Mouse (Mus musculus) bone marrow, adult 2 months (tissue): ENCODE measurements around the gene Abcc9. TPM values are rescaled to one million over a fixed set of nuclear protein-coding genes. Genes with fewer than 3 reads are reported as not detected.
"Not testable (repeated sequence)": the region's sequence is repeated elsewhere in the genome, so short reads cannot be mapped to it uniquely, and the experiment has no call there.

ENCODE experiments used
- H3K27ac ChIP-seq: fragments of 200-500 bp; 2 replicates; pipeline ENCODE4 v1.5.1; 2012; ENCODE audit warnings: low read depth, mild to moderate bottlenecking, control low read depth, inconsistent platforms, low read length; ENCODE audit not compliant: control insufficient read depth, poor library complexity, insufficient read depth
- H3K4me1 ChIP-seq: fragments of 200-500 bp; 2 replicates; pipeline ENCODE4 v1.6.1; 2011; ENCODE audit warnings: low read length; ENCODE audit not compliant: control insufficient read depth, insufficient read depth
- H3K4me3 ChIP-seq: fragments of 200-500 bp; replicated peaks from 2 replicates; pipeline ENCODE3; 2011; ENCODE audit warnings: mild to moderate bottlenecking, low read depth, low read length, control low read depth; ENCODE audit not compliant: control insufficient read depth
- CTCF ChIP-seq: fragments of 200-500 bp; IDR thresholded peaks from 2 replicates; pipeline ENCODE4 v1.5.1; 2011; ENCODE audit warnings: low read length, control low read depth; ENCODE audit not compliant: control insufficient read depth, insufficient read depth
- POLR2A ChIP-seq: fragments of 200-500 bp; IDR thresholded peaks from 2 replicates; pipeline ENCODE4 v1.6.1; 2011; ENCODE audit warnings: low read depth, mild to moderate bottlenecking, control low read depth, low read length, borderline replicate concordance; ENCODE audit not compliant: control insufficient read depth
- WGBS: fragments of 180-500 bp; shearing (Covaris S2); methylation state at CpG from one replicate; pipeline ENCODE4 v1.1.7; 2018; 5-methylcytosine and 5-hydroxymethylcytosine counted together
- polyA plus RNA-seq: library from polyadenylated mRNA; stranded (reverse); fragments of >200 nt; gene quantifications from 2 replicates; pipeline ENCODE4 v1.2.4, GENCODE M21; 2011; ENCODE audit warnings: low replicate concordance; ENCODE audit not compliant: missing spikeins, insufficient read depth, insufficient read length

The Abcc9 gene
- polyA plus RNA-seq, 1 experiment = 3.8 TPM

DNA sequence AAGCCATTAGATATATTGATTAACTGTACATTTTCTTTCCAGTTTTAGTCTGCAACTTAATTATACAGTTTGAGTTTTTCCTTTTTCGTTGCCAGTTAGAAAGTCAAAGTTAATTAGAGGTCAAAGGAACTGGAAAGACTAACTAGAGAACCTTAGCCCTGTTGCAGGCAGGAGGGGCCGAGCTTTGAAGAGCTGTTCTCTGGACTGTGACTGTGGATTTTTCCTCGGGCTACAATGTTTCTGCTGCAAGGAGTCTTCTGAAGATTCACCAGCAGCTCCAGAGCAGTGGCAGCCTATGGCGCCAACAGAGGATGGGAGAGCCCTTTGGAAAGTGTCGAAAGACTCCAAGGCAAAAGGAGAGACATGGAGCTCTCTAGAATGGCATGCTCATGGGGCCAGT is 10.0 kb downstream of the Abcc9 start:
- H3K27ac ChIP-seq = no peak overlapping the region
- WGBS = 79% methylated on average over 5 of the region's 5 CpGs
- TF ChIP-seq POLR2A (no peak), CTCF (no peak)
- no peaks in the 10 kb centered on the region for H3K4me1 ChIP-seq
- H3K4me3 ChIP-seq = no peak overlapping the region

DNA sequence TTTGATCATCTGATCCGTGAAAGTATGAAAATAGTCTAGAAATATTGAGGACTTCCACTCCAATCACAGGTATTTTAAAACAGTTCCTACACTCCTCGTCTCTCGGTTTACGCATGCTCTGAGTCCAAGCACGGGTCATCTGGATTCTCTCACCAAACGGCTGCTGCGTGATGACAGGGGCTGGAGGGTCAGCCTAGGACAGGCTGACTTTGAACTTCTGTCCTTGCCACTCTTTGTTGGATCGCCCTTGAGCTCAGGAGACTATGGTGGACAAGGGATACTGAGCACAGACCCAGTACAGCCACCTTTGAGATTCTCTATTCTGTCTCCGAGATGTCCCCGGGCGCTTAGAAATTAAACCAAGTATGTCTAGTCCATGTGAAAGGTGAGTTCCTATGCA is 12.4 kb downstream of the Abcc9 start:
- no peak overlapping the region for H3K27ac ChIP-seq
- WGBS = 85% methylated on average over 11 of the region's 11 CpGs
- H3K4me1 ChIP-seq = no peaks in the 10 kb centered on the region
- no peak for TF ChIP-seq POLR2A
- no peak for TF ChIP-seq CTCF
- H3K4me3 ChIP-seq = no peak overlapping the region

DNA sequence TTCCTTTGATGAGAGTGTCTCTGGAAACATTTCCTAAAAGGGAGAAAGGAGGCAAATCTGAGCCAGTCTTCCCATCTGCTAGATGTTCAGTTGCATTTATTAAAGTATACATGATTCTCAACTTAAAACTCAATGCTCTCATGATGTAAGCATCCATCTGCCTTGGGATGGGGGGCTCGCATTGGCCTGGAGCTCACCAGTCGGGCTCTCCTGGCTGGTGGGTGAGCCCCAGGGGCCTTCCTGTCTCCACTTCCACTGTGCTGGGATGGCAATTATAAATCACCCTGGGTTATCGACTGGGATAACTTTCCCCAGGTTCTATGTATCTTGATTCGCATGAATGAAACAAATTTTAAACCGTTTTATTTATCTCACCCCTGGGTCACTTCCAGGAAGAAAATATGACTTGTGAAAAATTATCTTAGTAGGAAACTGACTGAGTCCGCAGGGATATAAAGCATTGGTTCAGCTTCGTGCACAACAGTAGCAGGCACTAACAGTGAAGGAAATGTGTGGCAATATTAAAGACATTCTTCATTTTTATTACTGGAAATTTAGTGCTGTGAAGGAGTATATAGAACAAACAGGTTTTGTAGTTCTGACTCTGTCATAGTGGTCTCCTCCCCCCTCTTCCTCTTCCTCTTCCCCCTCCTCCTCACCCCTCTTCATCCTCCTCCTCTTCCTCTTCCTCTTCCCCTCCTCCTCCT is 19.0 kb downstream of the Abcc9 start:
- no peaks in the 10 kb centered on the region for H3K4me1 ChIP-seq
- TF ChIP-seq POLR2A = no peak
- TF ChIP-seq CTCF = no peak
- 78% methylated on average over 7 of the region's 7 CpGs for WGBS

DNA sequence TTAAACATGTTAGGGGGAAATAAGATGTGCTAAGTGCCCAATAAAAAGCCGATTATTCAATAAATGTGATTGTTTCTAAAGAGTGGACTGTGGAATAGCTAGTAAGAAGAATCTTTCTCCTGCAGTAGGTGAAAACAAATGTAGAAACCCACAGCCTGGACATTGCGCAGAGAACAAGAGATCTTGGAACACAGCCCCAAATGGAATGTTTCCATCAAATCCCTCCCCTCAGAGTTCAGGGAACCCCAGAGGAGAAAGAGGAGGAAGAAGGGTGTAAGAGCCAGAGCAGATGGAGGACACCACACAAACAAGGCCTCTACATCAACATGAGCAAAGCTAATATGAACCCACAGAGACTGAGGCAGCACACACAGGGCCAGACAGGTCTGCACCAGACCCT is 32.1 kb downstream of the Abcc9 start:
- WGBS = 85% methylated on average over 2 of the region's 2 CpGs
- Histone ChIP-seq H3K27ac (no peak overlapping the region), H3K4me1 (no peaks in the 10 kb centered on the region), H3K4me3 (no peak overlapping the region)
- TF ChIP-seq POLR2A (no peak), CTCF (no peak)

More for the DNA sequence above, 19.0 kb downstream of the Abcc9 start:
- Histone ChIP-seq H3K27ac (no peak overlapping the region), H3K4me3 (no peak overlapping the region)

DNA sequence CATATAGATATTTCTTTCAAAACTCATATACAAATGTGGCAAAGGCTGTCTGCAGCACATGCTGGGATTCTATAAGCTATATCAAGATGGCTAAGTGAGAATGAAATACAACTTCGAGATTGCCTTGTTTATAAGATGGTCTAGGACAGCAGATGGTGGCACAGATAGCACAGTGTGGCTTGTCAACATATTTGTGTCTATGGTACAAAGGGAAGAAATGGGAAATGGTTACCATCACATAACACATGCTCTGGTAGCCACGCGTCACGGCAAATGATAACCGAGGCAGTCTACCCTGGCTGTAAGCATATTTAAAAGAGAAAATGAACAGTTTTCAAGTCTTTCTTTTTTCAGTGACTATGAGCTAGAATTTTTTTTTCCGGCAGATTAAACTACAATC is 32.8 kb downstream of the Abcc9 start:
- Histone ChIP-seq H3K4me3 (no peak overlapping the region), H3K27ac (no peak overlapping the region), H3K4me1 (no peaks in the 10 kb centered on the region)
- no peak for TF ChIP-seq CTCF
- TF ChIP-seq POLR2A = no peak
- 87% methylated on average over 6 of the region's 6 CpGs for WGBS

DNA sequence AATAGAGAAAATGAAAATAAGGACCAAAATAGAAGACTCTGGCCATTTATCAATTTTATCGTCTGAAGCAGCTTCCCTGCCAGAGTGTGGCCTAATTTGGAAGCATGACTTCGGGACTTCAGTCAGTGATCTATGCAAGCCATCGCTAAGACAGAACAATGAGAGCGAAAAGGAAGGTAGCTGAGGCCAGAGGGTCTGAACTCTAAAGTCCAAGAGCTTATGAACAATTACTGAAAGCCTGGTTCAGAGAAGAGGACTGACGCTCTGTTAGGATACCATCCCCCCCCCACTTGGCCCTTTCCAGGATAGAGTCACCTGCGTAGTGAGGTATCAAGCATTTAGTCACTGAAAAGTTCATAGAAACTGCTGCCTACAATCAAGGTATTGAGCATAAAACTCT is 33.3 kb downstream of the Abcc9 start:
- H3K4me3 ChIP-seq = no peak overlapping the region
- no peak overlapping the region for H3K27ac ChIP-seq
- 86% methylated on average over 6 of the region's 6 CpGs for WGBS
- no peaks in the 10 kb centered on the region for H3K4me1 ChIP-seq
- no peak for TF ChIP-seq POLR2A
- TF ChIP-seq CTCF = no peak

DNA sequence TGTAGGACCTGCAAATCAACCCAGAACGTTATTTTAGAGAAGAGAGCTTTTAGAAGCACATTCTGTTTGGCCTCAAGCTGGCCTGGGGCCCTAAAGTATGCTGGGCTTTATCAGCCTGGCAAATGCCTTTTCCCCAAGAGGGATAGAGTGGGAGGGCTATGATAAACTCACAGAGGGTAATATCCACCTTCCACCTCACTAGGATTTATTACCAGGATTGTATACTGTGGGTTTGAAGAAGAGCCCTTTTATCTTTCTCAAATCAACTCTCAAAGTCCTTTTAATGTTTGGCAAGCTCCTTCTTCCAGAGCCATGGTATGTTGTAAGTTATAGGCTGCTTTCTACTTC is 33.7 kb downstream of the Abcc9 start:
- 53% methylated on average over 1 of the region's 1 CpGs for WGBS
- Histone ChIP-seq H3K4me1 (no peaks in the 10 kb centered on the region), H3K27ac (no peak overlapping the region), H3K4me3 (no peak overlapping the region)
- no peak for TF ChIP-seq CTCF
- no peak for TF ChIP-seq POLR2A

DNA sequence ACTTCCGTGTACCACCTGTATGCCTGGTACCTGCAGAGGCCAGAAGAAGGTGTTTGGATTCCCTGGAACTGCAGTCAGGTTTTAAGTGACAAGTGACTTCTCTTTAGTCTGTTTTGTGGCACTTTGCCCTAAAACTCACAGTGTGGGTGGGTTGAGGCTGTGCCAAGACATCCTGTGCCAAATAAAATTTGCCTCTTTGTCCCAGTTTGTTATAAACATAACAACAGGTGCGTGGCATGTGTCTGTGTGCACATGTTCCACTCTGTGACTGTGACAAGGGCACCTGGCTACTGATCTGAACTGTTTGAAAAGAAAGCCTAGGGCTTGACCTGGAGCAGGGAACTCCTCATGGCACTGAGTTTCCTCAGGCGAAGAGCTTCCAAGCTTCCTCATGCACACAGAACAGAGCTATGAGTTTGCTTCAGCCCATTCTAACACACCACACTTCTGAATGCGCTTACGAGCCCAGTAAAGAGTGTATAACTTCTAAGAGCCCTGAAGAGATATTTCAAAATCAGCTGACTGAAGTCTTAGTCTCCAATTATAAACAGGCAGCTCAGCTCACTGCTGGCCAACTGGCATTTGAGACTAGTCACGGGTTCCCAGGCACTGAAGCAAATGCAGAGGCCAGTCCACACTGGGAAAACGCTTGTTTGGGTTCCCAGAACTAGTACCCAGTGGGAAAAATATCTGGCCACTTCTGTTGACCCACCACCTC is 34.3 kb downstream of the Abcc9 start:
- no peaks in the 10 kb centered on the region for H3K4me1 ChIP-seq
- no peak for TF ChIP-seq POLR2A
- no peak for TF ChIP-seq CTCF
- WGBS = 72% methylated on average over 7 of the region's 7 CpGs

DNA sequence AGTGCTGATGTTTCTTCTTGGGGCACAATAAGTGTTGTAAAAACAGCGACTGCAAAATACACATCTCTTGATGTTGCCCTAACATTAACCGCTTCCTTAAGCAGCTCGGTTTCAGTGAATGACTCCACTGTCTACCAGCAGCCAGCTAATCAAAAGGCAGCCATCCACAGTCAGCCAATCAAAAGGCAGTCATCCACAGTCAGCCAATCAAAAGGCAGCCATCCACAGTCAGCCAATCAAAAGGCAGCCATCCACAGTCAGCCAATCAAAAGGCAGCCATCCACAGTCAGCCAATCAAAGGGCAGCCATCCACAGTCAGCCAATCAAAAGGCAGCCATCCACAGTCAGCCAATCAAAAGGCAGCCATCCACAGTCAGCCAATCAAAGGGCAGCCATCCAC is 40.1 kb downstream of the Abcc9 start:
- H3K27ac ChIP-seq, H3K4me3 ChIP-seq, H3K4me1 ChIP-seq: not testable (repeated sequence)
- WGBS = 87% methylated on average over 3 of the region's 3 CpGs

More for the DNA sequence above, 34.3 kb downstream of the Abcc9 start:
- H3K4me3 ChIP-seq = no peak overlapping the region
- no peak overlapping the region for H3K27ac ChIP-seq
